Mouse (Mus musculus) kidney, adult 2 months (tissue): ENCODE data around the gene Ap4s1.
A peak's percentile ranks its signal among the peaks of the same experiment; 100 is the strongest.

ENCODE experiments used
- CTCF ChIP-seq: fragments of 200-500 bp; conservative IDR thresholded peaks from 2 replicates; pipeline ENCODE4 v1.5.1; 2011; ENCODE audit warnings: low read depth, mild to moderate bottlenecking, control low read depth, low read length, moderate library complexity, mixed read lengths; ENCODE audit not compliant: insufficient read depth, insufficient read length
- POLR2A ChIP-seq: fragments of 200-500 bp; IDR thresholded peaks from one replicate; pipeline ENCODE4 v1.6.1; 2011; ENCODE audit warnings: low read depth, low read length, control low read depth

GRCm38 (mm10) chr12:51691845-51692632 lies 1.2 kb downstream of the Ap4s1 start, which contains the start of gene Strn3:
- no peak for TF ChIP-seq CTCF
- TF ChIP-seq POLR2A = peak; percentile 38
